Mouse (Mus musculus) spleen, adult 10 weeks (tissue): ENCODE measurements around the gene Phkg1. TPM values are rescaled to one million over a fixed set of nuclear protein-coding genes. Genes with fewer than 3 reads are reported as not detected.

Experiments
- polyA plus RNA-seq: library from polyadenylated mRNA; stranded (reverse); fragments of 350-450 nt; fragmentation: Illumina TruSeq; extraction: RNeasy Lipid Tissue Mini Kit (QIAGEN cat#74804); gene quantifications from one replicate; pipeline ENCODE4 v1.2.3, GENCODE M21; 2015; ENCODE audit warnings: low replicate concordance; ENCODE audit not compliant: insufficient read depth

Gene Phkg1
- 0.26 TPM for polyA plus RNA-seq

GRCm38 (mm10) chr5:129898449-129898848 lies at the start of gene Phkg1:
Phkg1 (minus strand) TSS chr5:129898549.

GRCm38 (mm10) chr5:129941495-129942045 lies 43.2 kb upstream of the Phkg1 start, which contains the start of gene Vkorc1l1:
Vkorc1l1 (plus strand) TSS chr5:129941970.

GRCm38 (mm10) chr5:129908242-129908965 lies 10.1 kb upstream of the Phkg1 start, which contains the start of gene Nupr1l:
Nupr1l (plus strand) TSS chr5:129908540.

GRCm38 (mm10) chr5:129895198-129896088 lies 2.9 kb downstream of the Phkg1 start, which contains the start of gene Zbed5:
Zbed5 (plus strand) TSS chr5:129895723.

GRCm38 (mm10) chr5:129886911-129887636 lies 11.3 kb downstream of the Phkg1 start, which contains the start of gene Chchd2:
Chchd2 (minus strand) TSS chr5:129887470.

GRCm38 (mm10) chr5:129846752-129847557 lies 51.4 kb downstream of the Phkg1 start, which contains the start of gene Sumf2:
Sumf2 (plus strand) TSS chr5:129846986.

Other genes with a start within 250 kb of the Phkg1 start
- 2.3 TPM for gene Zfp11, start 228.4 kb downstream of the Phkg1 start, polyA plus RNA-seq
- gene Sept14, start 190.0 kb downstream of the Phkg1 start, polyA plus RNA-seq = not detected
- 62.6 TPM for gene Mrps17, start 183.1 kb downstream of the Phkg1 start, polyA plus RNA-seq
- gene Nipsnap2, start 173.5 kb downstream of the Phkg1 start, polyA plus RNA-seq = 36.1 TPM
- 10.8 TPM for gene Psph, start 111.1 kb downstream of the Phkg1 start, polyA plus RNA-seq
- 8.8 TPM for gene Sumf2, start 51.6 kb downstream of the Phkg1 start, polyA plus RNA-seq
- 196 TPM for gene Chchd2, start 11.1 kb downstream of the Phkg1 start, polyA plus RNA-seq
- gene Zbed5, start 2.8 kb downstream of the Phkg1 start, polyA plus RNA-seq = 2.1 TPM
- gene Nupr1l, start 10.0 kb upstream of the Phkg1 start, polyA plus RNA-seq = 3.7 TPM
- gene Vkorc1l1, start 43.4 kb upstream of the Phkg1 start, polyA plus RNA-seq = 36.4 TPM
- 91.2 TPM for gene Gusb, start 104.5 kb upstream of the Phkg1 start, polyA plus RNA-seq
- gene Asl, start 130.7 kb upstream of the Phkg1 start, polyA plus RNA-seq = 8.8 TPM
- 34.2 TPM for gene Crcp, start 130.7 kb upstream of the Phkg1 start, polyA plus RNA-seq
- gene Tpst1, start 174.8 kb upstream of the Phkg1 start, polyA plus RNA-seq = 40.1 TPM
- gene Kctd7, start 246.3 kb upstream of the Phkg1 start, polyA plus RNA-seq = 3.0 TPM